Mouse (Mus musculus): ENCODE measurements around the gene Gemin8. TPM values are rescaled to one million over a fixed set of nuclear protein-coding genes. Genes with fewer than 3 reads are reported as not detected.

The Gemin8 gene
- 15.1 and 15.5 TPM in 2 replicates for polyA plus RNA-seq (2014; fragmentation: Nextera tagmentation; extraction: Ambion mirVana)

GRCm38 (mm10) chrX:166169892-166170799 is at the start of gene Gemin8:
Gene Gemin8, plus strand, starts transcription at chrX:166170454.
- no peaks in the 10 kb centered on the region; the same call in 1 of the 2 replicates for H3K4me1 ChIP-seq (replicated peaks; ENCODE audit: control insufficient read depth, insufficient read depth, low read length)
- H3K27ac ChIP-seq (ENCODE audit: low read depth, low read length), result peak within 1 kb of the TSS; percentile 32; the same call in 1 of the 2 replicates
- DNase-seq (ENCODE audit: low spot score), result peak; percentile 83
- H3K9me3 ChIP-seq (ENCODE audit: control insufficient read depth, low read length), result no peaks in the 10 kb centered on the region
- H3K9ac ChIP-seq (ENCODE audit: low read depth, low read length), result peak within 1 kb of the TSS; percentile 70
- peak within 1 kb of the TSS; percentile 63 for H3K4me3 ChIP-seq (ENCODE audit: low read depth, low read length)
- no peaks in the 10 kb centered on the region for H3K27me3 ChIP-seq (replicated peaks; ENCODE audit: control insufficient read depth, insufficient read depth, low read length)
- WGBS, result 11% methylated on average over 31 of the region's 31 CpGs
- H3K36me3 ChIP-seq (ENCODE audit: control insufficient read depth, insufficient read depth, low read length), result no peaks in the 10 kb centered on the region
- H3K4me2 ChIP-seq, result peak within 1 kb of the TSS; percentile 70
- ATAC-seq (replicated peaks; ENCODE audit: low FRiP score), result peak; percentile 97

- Histone ChIP-seq H3K9me3 (ENCODE audit: control insufficient read depth, low read length) (no peaks in the 10 kb centered on the region), H3K4me3 (ENCODE audit: low read depth, low read length) (no peak overlapping the region), H3K9ac (ENCODE audit: low read depth, low read length) (no peak overlapping the region), H3K4me2 (no peak overlapping the region), H3K4me1 (replicated peaks; ENCODE audit: control insufficient read depth, insufficient read depth, low read length) (no peaks in the 10 kb centered on the region), H3K27ac (ENCODE audit: low read depth, low read length) (no peak overlapping the region), H3K27me3 (replicated peaks; ENCODE audit: control insufficient read depth, insufficient read depth, low read length) (no peaks in the 10 kb centered on the region), H3K36me3 (ENCODE audit: control insufficient read depth, insufficient read depth, low read length) (no peaks in the 10 kb centered on the region)
- no peak for ATAC-seq (replicated peaks; ENCODE audit: low FRiP score)
- 78% methylated on average over 15 of the region's 15 CpGs for WGBS
- no peak for DNase-seq (ENCODE audit: low spot score)
Measured at GRCm38 (mm10) chrX:166147158-166147846, 23.0 kb upstream of the Gemin8 start.

- no peaks in the 10 kb centered on the region for H3K9me3 ChIP-seq (ENCODE audit: control insufficient read depth, low read length)
- no peak overlapping the region for H3K27ac ChIP-seq (ENCODE audit: low read depth, low read length)
- ATAC-seq (replicated peaks; ENCODE audit: low FRiP score), result no peak
- WGBS, result 67% methylated on average over 4 of the region's 4 CpGs
- H3K4me2 ChIP-seq, result no peak overlapping the region
- no peak overlapping the region for H3K9ac ChIP-seq (ENCODE audit: low read depth, low read length)
- H3K4me1 ChIP-seq (replicated peaks; ENCODE audit: control insufficient read depth, insufficient read depth, low read length), result no peaks in the 10 kb centered on the region
- no peak for DNase-seq (ENCODE audit: low spot score)
- H3K27me3 ChIP-seq (replicated peaks; ENCODE audit: control insufficient read depth, insufficient read depth, low read length), result no peaks in the 10 kb centered on the region
- no peaks in the 10 kb centered on the region for H3K36me3 ChIP-seq (ENCODE audit: control insufficient read depth, insufficient read depth, low read length)
- H3K4me3 ChIP-seq (ENCODE audit: low read depth, low read length), result no peak overlapping the region
Measured at GRCm38 (mm10) chrX:166162773-166163172, 7.5 kb upstream of the Gemin8 start.

- Histone ChIP-seq H3K9me3 (ENCODE audit: control insufficient read depth, low read length) (no peaks in the 10 kb centered on the region), H3K4me2 (no peak overlapping the region), H3K4me1 (replicated peaks; ENCODE audit: control insufficient read depth, insufficient read depth, low read length) (no peaks in the 10 kb centered on the region), H3K9ac (ENCODE audit: low read depth, low read length) (no peak overlapping the region), H3K36me3 (ENCODE audit: control insufficient read depth, insufficient read depth, low read length) (no peaks in the 10 kb centered on the region), H3K27me3 (replicated peaks; ENCODE audit: control insufficient read depth, insufficient read depth, low read length) (no peaks in the 10 kb centered on the region), H3K4me3 (ENCODE audit: low read depth, low read length) (no peak overlapping the region), H3K27ac (ENCODE audit: low read depth, low read length) (no peak overlapping the region)
- DNase-seq (ENCODE audit: low spot score), result no peak
- 7% methylated on average over 4 of the region's 4 CpGs for WGBS
- ATAC-seq (replicated peaks; ENCODE audit: low FRiP score), result no peak
Measured at GRCm38 (mm10) chrX:166167307-166167706, 2.9 kb upstream of the Gemin8 start.

- no peak overlapping the region for H3K4me3 ChIP-seq (ENCODE audit: low read depth, low read length)
- no peak for DNase-seq (ENCODE audit: low spot score)
- ATAC-seq (replicated peaks; ENCODE audit: low FRiP score), result peak; percentile 32; the same call in 1 of the 2 replicates
- H3K4me1 ChIP-seq (replicated peaks; ENCODE audit: control insufficient read depth, insufficient read depth, low read length), result no peaks in the 10 kb centered on the region; the same call in 1 of the 2 replicates
- H3K27me3 ChIP-seq (replicated peaks; ENCODE audit: control insufficient read depth, insufficient read depth, low read length), result no peaks in the 10 kb centered on the region
- no peaks in the 10 kb centered on the region for H3K9me3 ChIP-seq (ENCODE audit: control insufficient read depth, low read length)
- WGBS, result 46% methylated on average over 3 of the region's 3 CpGs
- H3K36me3 ChIP-seq (ENCODE audit: control insufficient read depth, insufficient read depth, low read length), result no peaks in the 10 kb centered on the region
- no peak overlapping the region for H3K27ac ChIP-seq (ENCODE audit: low read depth, low read length)
- no peak overlapping the region for H3K9ac ChIP-seq (ENCODE audit: low read depth, low read length)
- H3K4me2 ChIP-seq, result no peak overlapping the region
Measured at GRCm38 (mm10) chrX:166167923-166168322, 2.3 kb upstream of the Gemin8 start.

GRCm38 (mm10) chrX:166170800-166171738 is 815 bp downstream of the Gemin8 start:
- no peak for DNase-seq (ENCODE audit: low spot score)
- Histone ChIP-seq H3K4me2 (peak overlapping the region; percentile 70), H3K9ac (ENCODE audit: low read depth, low read length) (peak overlapping the region; percentile 70), H3K4me1 (replicated peaks; ENCODE audit: control insufficient read depth, insufficient read depth, low read length) (no peaks in the 10 kb centered on the region; the same call in 1 of the 2 replicates), H3K27me3 (replicated peaks; ENCODE audit: control insufficient read depth, insufficient read depth, low read length) (no peaks in the 10 kb centered on the region), H3K9me3 (ENCODE audit: control insufficient read depth, low read length) (no peaks in the 10 kb centered on the region), H3K4me3 (ENCODE audit: low read depth, low read length) (peak overlapping the region; percentile 63), H3K27ac (ENCODE audit: low read depth, low read length) (peak overlapping the region; percentile 32; the same call in 1 of the 2 replicates), H3K36me3 (ENCODE audit: control insufficient read depth, insufficient read depth, low read length) (no peaks in the 10 kb centered on the region)
- 19% methylated on average over 9 of the region's 9 CpGs for WGBS
- ATAC-seq (replicated peaks; ENCODE audit: low FRiP score), result no peak

- Histone ChIP-seq H3K27ac (ENCODE audit: low read depth, low read length) (no peak overlapping the region), H3K27me3 (replicated peaks; ENCODE audit: control insufficient read depth, insufficient read depth, low read length) (no peaks in the 10 kb centered on the region), H3K4me2 (peak overlapping the region; percentile 70), H3K4me3 (ENCODE audit: low read depth, low read length) (no peak overlapping the region), H3K9me3 (ENCODE audit: control insufficient read depth, low read length) (no peaks in the 10 kb centered on the region), H3K4me1 (replicated peaks; ENCODE audit: control insufficient read depth, insufficient read depth, low read length) (no peaks in the 10 kb centered on the region; the same call in 1 of the 2 replicates), H3K36me3 (ENCODE audit: control insufficient read depth, insufficient read depth, low read length) (no peaks in the 10 kb centered on the region), H3K9ac (ENCODE audit: low read depth, low read length) (no peak overlapping the region)
- DNase-seq (ENCODE audit: low spot score) (no peak), ATAC-seq (replicated peaks; ENCODE audit: low FRiP score) (no peak)
- WGBS, result 48% methylated on average over 4 of the region's 4 CpGs
Measured at GRCm38 (mm10) chrX:166172041-166172440, 1.8 kb downstream of the Gemin8 start.

GRCm38 (mm10) chrX:166172661-166173060 is 2.4 kb downstream of the Gemin8 start:
- Histone ChIP-seq H3K4me3 (ENCODE audit: low read depth, low read length) (no peak overlapping the region), H3K4me1 (replicated peaks; ENCODE audit: control insufficient read depth, insufficient read depth, low read length) (no peaks in the 10 kb centered on the region; the same call in 1 of the 2 replicates), H3K9ac (ENCODE audit: low read depth, low read length) (no peak overlapping the region), H3K27me3 (replicated peaks; ENCODE audit: control insufficient read depth, insufficient read depth, low read length) (no peaks in the 10 kb centered on the region), H3K36me3 (ENCODE audit: control insufficient read depth, insufficient read depth, low read length) (no peaks in the 10 kb centered on the region), H3K9me3 (ENCODE audit: control insufficient read depth, low read length) (no peaks in the 10 kb centered on the region), H3K27ac (ENCODE audit: low read depth, low read length) (no peak overlapping the region), H3K4me2 (peak overlapping the region; percentile 9; the same call in 1 of the 2 replicates)
- no peak for DNase-seq (ENCODE audit: low spot score)
- no peak for ATAC-seq (replicated peaks; ENCODE audit: low FRiP score)
- 70% methylated on average over 3 of the region's 3 CpGs for WGBS
